Mouse (Mus musculus): ENCODE data around the gene Dusp14. TPM values are rescaled to one million over a fixed set of nuclear protein-coding genes. Genes with fewer than 3 reads are reported as not detected.

Dusp14 gene
- polyA plus RNA-seq (2012; rRNA removed), result 39.3 and 39.4 TPM in 2 replicates

DNA sequence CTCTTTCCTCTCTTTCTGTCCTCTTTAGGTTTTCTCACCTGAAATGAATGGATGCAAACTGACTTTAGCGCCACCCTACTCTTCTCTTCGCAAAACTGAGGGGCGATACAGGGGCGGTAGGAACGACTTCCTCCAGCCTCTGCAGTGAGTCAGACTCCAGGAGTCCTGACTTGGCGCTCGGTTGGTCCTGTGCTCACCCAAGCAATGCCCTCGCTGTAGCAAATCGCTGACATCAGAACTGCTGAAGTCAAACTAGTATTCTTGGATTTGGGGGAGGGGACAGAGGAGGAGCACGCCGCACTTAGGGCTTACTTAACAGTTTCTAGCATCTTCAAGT lies at the start of gene Dusp14:
Gene Dusp14, minus strand, starts transcription at position 228 of the 337 bp plus-strand sequence.

Other genes starting within 250 kb of the Dusp14 start
- gene Hnf1b, start 219.2 kb downstream of the Dusp14 start, polyA plus RNA-seq (2012; rRNA removed), result 4.4 and 7.7 TPM in 2 replicates
- gene Ddx52, start 127.2 kb downstream of the Dusp14 start, polyA plus RNA-seq (2012; rRNA removed), result 1.7 and 2.2 TPM in 2 replicates
- gene Synrg, start 104.8 kb downstream of the Dusp14 start, polyA plus RNA-seq (2012; rRNA removed), result 15.6 and 16.8 TPM in 2 replicates
- 6.9 and 7.9 TPM in 2 replicates for gene Tada2a, start 60.3 kb upstream of the Dusp14 start, polyA plus RNA-seq (2012; rRNA removed)
- gene Acaca, start 60.4 kb upstream of the Dusp14 start, polyA plus RNA-seq (2012; rRNA removed), result 20.9 and 23.7 TPM in 2 replicates
- not detected in 2 replicates for gene Gm11437, start 98.2 kb upstream of the Dusp14 start, polyA plus RNA-seq (2012; rRNA removed)